Mouse (Mus musculus): ENCODE results near the gene Gria4.

DNA sequence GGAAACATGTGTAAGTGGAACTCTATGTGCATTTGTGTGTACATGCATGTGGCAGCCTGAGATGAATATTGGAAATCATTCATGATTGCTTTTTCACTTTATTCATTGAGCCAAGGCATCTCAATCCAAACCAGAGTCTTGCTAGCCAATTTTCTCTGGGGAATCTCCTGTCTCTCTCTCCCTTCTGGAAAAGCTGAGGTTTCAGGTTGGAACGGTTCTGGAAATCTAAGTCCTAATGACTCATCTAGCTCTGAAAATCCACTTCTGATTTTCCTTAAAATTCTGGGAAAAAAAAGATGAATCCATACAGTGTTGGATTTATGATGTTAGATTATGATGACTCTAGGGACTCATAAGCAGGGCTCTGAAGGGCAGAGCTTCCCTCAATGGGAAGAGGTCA is 337.8 kb downstream of the Gria4 start:
- no peak for TF ChIP-seq CTCF (IDR thresholded peaks at IDR 0.05; ENCODE audit: low read depth)
- TF ChIP-seq EP300 (optimal IDR thresholded peaks at IDR 0.05) = no peak

All from stomach, postnatal 0 days (tissue).